Mouse (Mus musculus): Measurements from ENCODE around the gene Ppp1ca. TPM values are rescaled to one million over a fixed set of nuclear protein-coding genes. Genes with fewer than 3 reads are reported as not detected.

Ppp1ca gene
- total RNA-seq (2017) = 479 to 544 TPM (median 541 TPM) in 3 replicates

DNA sequence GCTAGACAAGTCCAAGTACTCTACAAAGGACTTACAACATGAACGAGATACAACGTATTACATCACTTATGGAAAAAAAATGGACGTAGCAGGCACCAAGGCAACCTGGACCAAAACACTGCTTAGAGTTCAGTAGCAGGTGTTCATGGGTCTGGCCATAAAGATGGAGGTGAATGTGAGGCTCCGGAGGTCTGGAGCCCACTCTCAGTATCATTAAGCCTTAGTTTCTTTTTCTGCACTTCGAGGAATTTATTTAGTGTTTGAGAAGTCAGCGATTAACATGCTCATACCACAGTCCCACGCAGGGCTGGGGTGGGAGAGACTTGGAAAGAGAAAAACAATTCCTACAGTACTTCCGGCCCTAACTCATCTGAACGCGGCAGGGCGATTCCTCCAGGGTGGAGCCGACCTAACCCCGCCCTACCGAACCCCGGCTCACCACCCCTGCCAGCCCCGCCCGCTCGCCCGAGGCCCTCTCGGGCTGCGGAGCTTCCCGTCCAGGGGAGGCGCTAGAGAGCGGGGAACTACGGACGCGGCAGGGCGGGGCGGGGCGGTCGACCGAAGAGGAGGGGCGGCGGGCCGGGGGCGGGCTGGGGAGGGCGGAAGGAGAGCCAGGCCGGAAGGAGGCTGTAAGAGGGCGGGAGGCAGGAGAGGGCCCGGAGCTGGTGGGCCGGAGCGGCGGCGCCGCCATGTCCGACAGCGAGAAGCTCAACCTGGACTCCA, at the start of gene Ppp1ca:
Gene Ppp1ca, plus strand, starts transcription at position 538 of the 723 bp plus-strand sequence.
- ATAC-seq (replicated peaks; ENCODE audit: insufficient number of reproducible peaks, low FRiP score, low TSS enrichment, poor library complexity, severe bottlenecking) = peak; percentile 71

- no peak for ATAC-seq (replicated peaks; ENCODE audit: insufficient number of reproducible peaks, low FRiP score, low TSS enrichment, poor library complexity, severe bottlenecking)
These were observed 49.3 kb upstream of the Ppp1ca start for GRCm38 (mm10) chr19:4142416-4143173.

DNA sequence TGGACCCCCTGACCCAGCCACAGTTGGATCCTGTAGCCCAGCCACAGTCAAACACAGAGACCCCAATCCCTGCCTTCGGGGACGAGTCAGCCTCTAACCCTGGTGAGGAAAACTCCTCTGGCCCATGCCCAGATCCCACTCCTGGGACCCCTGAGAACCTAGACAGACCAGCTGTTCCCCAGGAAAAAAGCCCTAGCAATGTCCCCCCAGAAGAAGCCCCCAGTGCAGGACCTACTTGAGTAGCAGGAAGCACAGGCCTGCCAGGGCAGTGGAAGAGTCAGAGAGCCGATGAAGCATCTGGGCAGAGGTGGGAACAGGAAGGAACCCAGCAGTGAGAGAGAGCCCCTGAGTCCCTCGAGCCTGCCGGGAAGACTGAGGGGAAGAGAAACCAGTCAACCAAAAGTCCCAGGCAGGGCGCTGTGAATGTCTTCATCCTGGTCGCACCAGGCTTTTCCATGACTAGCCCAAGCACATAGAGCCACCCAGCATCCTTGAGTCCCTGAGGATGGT, 48.1 kb upstream of the Ppp1ca start, which contains the start of gene Cabp4:
Gene Cabp4, minus strand, starts transcription at position 275 of the 510 bp plus-strand sequence.
- no peak for ATAC-seq (replicated peaks; ENCODE audit: insufficient number of reproducible peaks, low FRiP score, low TSS enrichment, poor library complexity, severe bottlenecking)

GRCm38 (mm10) chr19:4144550-4145498, 47.0 kb upstream of the Ppp1ca start:
- peak; percentile 13; the same call in 1 of the 2 replicates for ATAC-seq (replicated peaks; ENCODE audit: insufficient number of reproducible peaks, low FRiP score, low TSS enrichment, poor library complexity, severe bottlenecking)

- no peak for ATAC-seq (replicated peaks; ENCODE audit: insufficient number of reproducible peaks, low FRiP score, low TSS enrichment, poor library complexity, severe bottlenecking)
These were observed 45.9 kb upstream of the Ppp1ca start for GRCm38 (mm10) chr19:4145936-4146335.

- no peak for ATAC-seq (replicated peaks; ENCODE audit: insufficient number of reproducible peaks, low FRiP score, low TSS enrichment, poor library complexity, severe bottlenecking)
These were observed 45.4 kb upstream of the Ppp1ca start for GRCm38 (mm10) chr19:4146366-4147021.

DNA sequence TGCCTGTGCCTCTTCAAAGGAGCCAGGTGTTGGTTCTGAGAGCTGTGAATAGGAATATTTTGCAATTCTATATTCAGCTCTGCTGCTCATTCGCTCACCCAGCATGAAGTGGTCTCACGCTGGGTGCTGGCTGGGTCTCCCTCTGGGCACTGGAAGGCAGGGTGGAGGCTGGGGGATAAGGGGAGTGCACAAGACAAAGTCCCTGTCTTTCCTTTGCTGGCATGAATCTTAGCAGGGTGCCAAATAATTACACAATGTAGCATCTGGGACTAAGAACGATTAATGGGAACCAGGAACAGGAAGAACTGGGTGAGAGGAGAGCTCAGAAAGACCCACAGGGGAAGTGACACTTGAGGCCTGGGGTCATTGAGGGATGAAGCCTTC, 44.9 kb upstream of the Ppp1ca start:
- no peak for ATAC-seq (replicated peaks; ENCODE audit: insufficient number of reproducible peaks, low FRiP score, low TSS enrichment, poor library complexity, severe bottlenecking)

DNA sequence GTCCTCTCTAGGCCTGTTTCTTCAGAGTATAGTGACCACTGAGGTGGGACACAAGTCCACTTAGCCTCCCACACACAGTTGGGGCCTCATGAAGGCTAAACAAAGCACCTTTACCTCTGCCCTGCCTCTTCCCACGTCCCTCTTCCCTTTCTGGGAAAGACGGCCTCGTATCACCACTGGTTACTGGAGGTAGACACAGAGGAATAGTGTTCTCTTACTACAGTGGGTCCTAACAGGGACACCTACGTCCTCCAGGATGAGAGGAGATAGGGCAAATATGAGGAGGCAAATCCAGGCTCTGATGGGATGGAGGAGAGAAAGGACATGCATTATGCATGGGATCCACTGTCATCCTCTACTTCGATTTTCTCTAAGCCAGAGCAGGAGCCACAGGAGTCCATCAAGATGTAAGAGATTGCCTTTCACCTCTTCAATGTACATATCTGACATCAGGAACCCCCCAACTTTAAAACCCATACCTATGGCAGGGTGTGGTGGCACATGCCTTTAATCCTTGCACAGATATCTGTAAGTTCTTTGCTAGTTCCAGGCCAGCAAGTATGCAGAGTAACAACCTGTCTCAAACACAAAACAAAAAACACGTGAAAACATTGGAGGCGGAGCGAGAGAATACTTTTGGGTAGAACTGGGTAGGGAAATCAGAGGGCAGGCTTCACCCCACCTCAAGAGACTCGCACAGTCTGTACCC, 43.9 kb upstream of the Ppp1ca start:
- ATAC-seq (replicated peaks; ENCODE audit: insufficient number of reproducible peaks, low FRiP score, low TSS enrichment, poor library complexity, severe bottlenecking) = no peak

DNA sequence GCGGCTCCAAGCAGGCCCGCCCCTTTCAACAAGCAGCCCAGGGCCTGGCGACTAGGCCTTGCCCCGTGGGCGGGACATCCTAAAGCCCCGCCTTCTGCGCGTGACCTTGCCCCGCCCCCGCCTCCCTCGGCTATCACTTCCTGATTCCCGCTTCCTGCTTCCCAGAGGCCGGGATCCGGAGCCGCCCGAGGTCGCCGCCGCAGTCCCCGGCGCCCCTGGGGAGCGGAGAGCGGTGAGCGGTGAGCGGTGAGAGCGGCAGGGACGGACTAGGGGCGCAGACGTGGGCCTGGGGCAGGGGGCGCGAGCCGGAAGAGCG, 43.4 kb upstream of the Ppp1ca start, which contains the start of gene Coro1b:
Gene Coro1b, plus strand, starts transcription at position 129 of the 316 bp plus-strand sequence.
- peak; percentile 71 for ATAC-seq (replicated peaks; ENCODE audit: insufficient number of reproducible peaks, low FRiP score, low TSS enrichment, poor library complexity, severe bottlenecking)

GRCm38 (mm10) chr19:4148819-4149218, 43.0 kb upstream of the Ppp1ca start:
- no peak for ATAC-seq (replicated peaks; ENCODE audit: insufficient number of reproducible peaks, low FRiP score, low TSS enrichment, poor library complexity, severe bottlenecking)

- ATAC-seq (replicated peaks; ENCODE audit: insufficient number of reproducible peaks, low FRiP score, low TSS enrichment, poor library complexity, severe bottlenecking) = no peak
These were observed 42.6 kb upstream of the Ppp1ca start for GRCm38 (mm10) chr19:4149283-4149682.

- ATAC-seq (replicated peaks; ENCODE audit: insufficient number of reproducible peaks, low FRiP score, low TSS enrichment, poor library complexity, severe bottlenecking) = no peak
These were observed 42.0 kb upstream of the Ppp1ca start for GRCm38 (mm10) chr19:4149764-4150461.

GRCm38 (mm10) chr19:4150567-4151487, 41.0 kb upstream of the Ppp1ca start:
- ATAC-seq (replicated peaks; ENCODE audit: insufficient number of reproducible peaks, low FRiP score, low TSS enrichment, poor library complexity, severe bottlenecking) = no peak

DNA sequence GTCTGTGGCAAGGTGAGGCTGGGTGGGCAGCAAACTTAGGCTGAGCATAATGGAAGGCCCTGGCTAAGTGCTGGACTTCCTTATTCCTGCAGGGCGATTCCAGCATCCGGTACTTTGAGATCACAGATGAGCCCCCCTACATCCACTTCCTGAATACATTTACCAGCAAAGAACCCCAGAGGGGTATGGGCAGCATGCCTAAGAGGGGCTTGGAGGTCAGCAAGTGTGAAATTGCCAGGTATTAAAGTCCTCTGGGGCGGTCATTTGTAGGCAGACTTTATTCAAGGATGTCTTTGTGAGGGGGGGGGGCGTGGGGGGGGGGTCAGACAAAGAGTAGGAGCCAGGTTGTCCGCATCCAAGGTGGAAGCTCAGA, 40.4 kb upstream of the Ppp1ca start:
- no peak for ATAC-seq (replicated peaks; ENCODE audit: insufficient number of reproducible peaks, low FRiP score, low TSS enrichment, poor library complexity, severe bottlenecking)

DNA sequence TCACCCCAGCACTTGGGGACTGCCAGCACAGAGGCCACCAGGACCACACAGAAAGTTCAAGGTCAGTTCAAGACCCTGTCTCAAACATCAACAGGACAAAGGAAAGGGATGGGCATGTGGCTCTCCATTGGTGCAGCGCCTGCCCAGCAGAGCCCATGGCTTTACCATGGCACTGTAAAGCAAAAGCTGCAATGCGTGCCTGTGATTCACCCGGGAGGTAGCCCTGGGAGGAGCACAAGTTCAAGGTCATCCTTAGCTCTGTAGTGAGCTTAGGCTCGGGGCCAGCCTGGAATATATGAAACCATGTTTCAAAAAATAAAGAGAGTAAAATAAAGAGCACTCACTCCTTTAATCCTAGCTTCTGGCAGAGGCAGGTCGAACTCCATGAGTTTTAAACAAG, 40.0 kb upstream of the Ppp1ca start:
- no peak for ATAC-seq (replicated peaks; ENCODE audit: insufficient number of reproducible peaks, low FRiP score, low TSS enrichment, poor library complexity, severe bottlenecking)

DNA sequence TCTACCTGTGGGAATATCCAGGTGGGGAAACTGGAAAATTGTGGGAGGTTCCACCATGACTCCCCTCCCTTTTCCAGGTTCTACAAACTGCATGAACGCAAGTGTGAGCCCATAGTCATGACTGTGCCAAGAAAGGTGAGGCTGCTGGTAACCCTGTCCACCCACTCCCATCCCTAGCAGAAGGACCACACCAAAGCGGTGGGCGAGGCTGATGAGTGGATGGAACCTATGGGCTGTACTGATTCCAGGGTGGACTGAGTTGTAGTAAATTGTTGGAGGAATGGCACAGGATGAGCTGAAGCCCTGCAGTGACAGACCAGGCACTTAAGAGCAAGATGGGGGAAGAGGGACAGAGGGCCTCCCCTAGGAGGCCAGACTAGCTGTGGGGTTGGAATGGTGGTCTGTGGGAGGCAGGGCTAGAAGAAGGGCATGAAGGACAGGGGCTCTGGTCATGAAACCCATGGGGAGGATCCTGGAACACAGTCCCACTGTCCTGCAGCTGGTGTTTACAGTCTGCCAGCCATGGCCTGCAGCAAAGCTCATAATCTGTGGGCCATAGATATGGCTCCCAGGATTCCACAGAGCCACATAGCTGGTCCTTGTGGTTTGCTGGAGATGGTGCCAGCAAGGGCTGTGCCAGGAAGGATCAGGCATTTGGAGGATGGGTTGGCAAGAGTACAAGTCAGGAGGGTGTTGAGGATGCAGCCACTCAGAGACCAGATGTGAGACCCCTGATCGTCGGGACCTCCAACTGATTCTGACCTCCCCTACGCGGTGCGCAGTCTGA, 39.2 kb upstream of the Ppp1ca start:
- no peak for ATAC-seq (replicated peaks; ENCODE audit: insufficient number of reproducible peaks, low FRiP score, low TSS enrichment, poor library complexity, severe bottlenecking)

Measured in monocyte, adult 5-6 weeks (primary cell).